Mouse (Mus musculus) lung, postnatal 0 days (tissue): ENCODE data around the gene H2-DMb2.

Experiments
- CTCF ChIP-seq: IDR thresholded peaks from 2 replicates; pipeline ENCODE4 v1.5.1; 2016; ENCODE audit warnings: antibody characterized with exemption, mild to moderate bottlenecking
- EP300 ChIP-seq: IDR thresholded peaks from 2 replicates; pipeline ENCODE4 v1.6.1; 2016; ENCODE audit warnings: antibody characterized with exemption, mild to moderate bottlenecking, control low read depth

DNA sequence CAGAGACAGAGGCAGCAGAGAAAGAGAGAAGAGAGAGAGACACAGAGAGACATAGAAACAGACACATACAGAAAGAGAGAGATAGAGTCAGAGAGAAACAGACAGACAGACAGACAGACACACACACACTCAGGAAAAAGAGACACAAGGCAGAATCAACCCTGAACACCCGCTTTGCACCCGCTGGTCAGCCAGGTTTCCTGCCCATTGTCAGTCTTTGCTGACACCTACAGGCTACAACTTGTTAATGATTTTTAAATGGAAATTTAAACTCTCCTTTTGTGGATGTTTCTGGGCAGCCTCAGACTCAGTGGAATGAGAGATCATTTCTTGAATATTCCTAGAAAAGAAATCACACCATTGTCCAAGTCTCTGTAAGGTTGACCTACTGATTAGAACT is 26.2 kb downstream of the H2-DMb2 start:
- TF ChIP-seq EP300 (no peak), CTCF (peak; percentile 83)
